Mouse (Mus musculus): ENCODE measurements around the gene Pacs1. TPM values are rescaled to one million over a fixed set of nuclear protein-coding genes. Genes with fewer than 3 reads are reported as not detected.

The Pacs1 gene
- polyA plus RNA-seq, 1 experiment = not detected

- no peak overlapping the region for H3K27ac ChIP-seq (ENCODE audit: insufficient read depth, low read depth, low read length)
- H3K4me1 ChIP-seq (ENCODE audit: control insufficient read depth, insufficient read depth, low read length) = no peaks in the 10 kb centered on the region
- WGBS = 79% methylated on average over 2 of the region's 2 CpGs
- no peak overlapping the region for H3K4me3 ChIP-seq (ENCODE audit: insufficient read depth, low read depth, low read length)
- no peak for TF ChIP-seq CTCF (IDR thresholded peaks at IDR 0.05; ENCODE audit: insufficient read depth, low read depth, low read length)
These were observed 85.5 kb downstream of the Pacs1 start for GRCm38 (mm10) chr19:5187439-5187838.

- H3K4me3 ChIP-seq (ENCODE audit: insufficient read depth, low read depth, low read length) = no peak overlapping the region
- TF ChIP-seq CTCF (IDR thresholded peaks at IDR 0.05; ENCODE audit: insufficient read depth, low read depth, low read length) (no peak), POLR2A (IDR thresholded peaks at IDR 0.05; ENCODE audit: insufficient read depth, low read depth, low read length) (no peak)
- WGBS = 22% methylated on average over 2 of the region's 2 CpGs
- H3K27ac ChIP-seq (ENCODE audit: insufficient read depth, low read depth, low read length) = no peak overlapping the region
- no peaks in the 10 kb centered on the region for H3K4me1 ChIP-seq (ENCODE audit: control insufficient read depth, insufficient read depth, low read length)
These were observed 91.0 kb downstream of the Pacs1 start for GRCm38 (mm10) chr19:5181926-5182325.

DNA sequence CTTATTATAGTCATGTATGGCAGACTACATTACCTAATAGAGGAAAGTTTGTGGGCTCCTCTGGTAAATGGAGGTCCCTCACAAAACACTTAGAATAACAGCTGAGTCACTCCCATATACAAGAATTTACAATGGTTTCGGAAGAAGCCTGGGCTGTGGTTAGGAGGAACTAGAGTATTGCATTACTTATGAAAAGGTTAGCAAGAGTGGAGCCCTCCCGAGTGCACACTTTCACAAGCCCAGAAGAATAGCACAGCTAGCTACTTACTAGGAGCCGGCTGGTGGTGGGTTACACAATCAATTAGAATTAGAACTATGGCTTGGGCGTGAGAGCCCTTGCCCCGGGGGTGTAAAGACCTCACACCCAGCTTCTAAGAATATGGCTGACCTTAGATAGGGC, 94.3 kb downstream of the Pacs1 start:
- WGBS = 68% methylated on average over 5 of the region's 5 CpGs
- no peak overlapping the region for H3K4me3 ChIP-seq (ENCODE audit: insufficient read depth, low read depth, low read length)
- H3K27ac ChIP-seq (ENCODE audit: insufficient read depth, low read depth, low read length) = no peak overlapping the region
- H3K4me1 ChIP-seq (ENCODE audit: control insufficient read depth, insufficient read depth, low read length) = no peaks in the 10 kb centered on the region
- TF ChIP-seq POLR2A (IDR thresholded peaks at IDR 0.05; ENCODE audit: insufficient read depth, low read depth, low read length) = no peak
- TF ChIP-seq CTCF (IDR thresholded peaks at IDR 0.05; ENCODE audit: insufficient read depth, low read depth, low read length) = no peak

DNA sequence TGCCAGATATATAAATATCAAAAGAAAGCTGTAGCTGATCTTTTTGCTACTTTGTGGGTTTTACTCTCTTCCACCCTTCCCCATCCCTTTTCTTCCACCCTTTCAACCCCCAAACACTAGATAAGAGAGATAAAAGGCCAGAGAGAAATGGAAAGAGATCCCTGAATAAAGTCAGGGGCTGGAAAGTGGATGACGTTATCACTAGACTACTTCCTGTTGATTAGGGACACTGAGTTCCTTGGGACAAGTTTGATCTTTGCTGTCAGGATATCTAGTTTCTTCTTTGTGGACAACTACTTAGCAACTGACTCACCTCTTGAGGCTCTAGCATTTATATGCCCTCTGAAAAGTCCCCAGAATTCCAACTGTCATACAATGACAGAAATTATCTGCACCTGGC, 102.5 kb downstream of the Pacs1 start:
- TF ChIP-seq POLR2A (IDR thresholded peaks at IDR 0.05; ENCODE audit: insufficient read depth, low read depth, low read length) (no peak), CTCF (IDR thresholded peaks at IDR 0.05; ENCODE audit: insufficient read depth, low read depth, low read length) (no peak)
- Histone ChIP-seq H3K4me3 (ENCODE audit: insufficient read depth, low read depth, low read length) (no peak overlapping the region), H3K27ac (ENCODE audit: insufficient read depth, low read depth, low read length) (no peak overlapping the region), H3K4me1 (ENCODE audit: control insufficient read depth, insufficient read depth, low read length) (no peaks in the 10 kb centered on the region)
- WGBS = 84% methylated on average over 1 of the region's 1 CpGs

DNA sequence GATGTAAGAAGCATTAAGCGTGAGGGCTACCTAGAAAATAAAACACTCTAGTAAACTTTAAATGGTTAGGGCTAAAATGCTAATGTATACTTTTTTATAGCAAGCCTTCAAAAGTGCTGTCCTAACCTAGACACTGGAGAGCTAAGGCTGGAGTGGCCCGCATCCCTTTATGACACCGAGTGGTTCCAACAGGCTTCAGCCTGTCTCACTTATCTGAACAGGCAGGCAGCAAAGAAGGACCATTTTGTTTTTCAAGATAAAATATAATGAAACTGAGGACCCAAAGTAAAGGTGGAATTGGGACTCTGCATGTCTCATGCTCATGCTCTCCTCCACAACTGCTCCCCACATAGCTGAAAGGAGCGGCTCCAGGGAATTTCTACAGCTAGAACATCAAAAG, 105.4 kb downstream of the Pacs1 start:
- no peak overlapping the region for H3K4me3 ChIP-seq (ENCODE audit: insufficient read depth, low read depth, low read length)
- H3K27ac ChIP-seq (ENCODE audit: insufficient read depth, low read depth, low read length) = no peak overlapping the region
- TF ChIP-seq POLR2A (IDR thresholded peaks at IDR 0.05; ENCODE audit: insufficient read depth, low read depth, low read length) = no peak
- TF ChIP-seq CTCF (IDR thresholded peaks at IDR 0.05; ENCODE audit: insufficient read depth, low read depth, low read length) = no peak
- 86% methylated on average over 4 of the region's 4 CpGs for WGBS
- H3K4me1 ChIP-seq (ENCODE audit: control insufficient read depth, insufficient read depth, low read length) = no peaks in the 10 kb centered on the region

GRCm38 (mm10) chr19:5164380-5164779, 108.5 kb downstream of the Pacs1 start:
- Histone ChIP-seq H3K4me3 (ENCODE audit: insufficient read depth, low read depth, low read length) (no peak overlapping the region), H3K4me1 (ENCODE audit: control insufficient read depth, insufficient read depth, low read length) (no peaks in the 10 kb centered on the region), H3K27ac (ENCODE audit: insufficient read depth, low read depth, low read length) (no peak overlapping the region)
- no peak for TF ChIP-seq CTCF (IDR thresholded peaks at IDR 0.05; ENCODE audit: insufficient read depth, low read depth, low read length)
- TF ChIP-seq POLR2A (IDR thresholded peaks at IDR 0.05; ENCODE audit: insufficient read depth, low read depth, low read length) = no peak
- WGBS = 75% methylated on average over 2 of the region's 2 CpGs

DNA sequence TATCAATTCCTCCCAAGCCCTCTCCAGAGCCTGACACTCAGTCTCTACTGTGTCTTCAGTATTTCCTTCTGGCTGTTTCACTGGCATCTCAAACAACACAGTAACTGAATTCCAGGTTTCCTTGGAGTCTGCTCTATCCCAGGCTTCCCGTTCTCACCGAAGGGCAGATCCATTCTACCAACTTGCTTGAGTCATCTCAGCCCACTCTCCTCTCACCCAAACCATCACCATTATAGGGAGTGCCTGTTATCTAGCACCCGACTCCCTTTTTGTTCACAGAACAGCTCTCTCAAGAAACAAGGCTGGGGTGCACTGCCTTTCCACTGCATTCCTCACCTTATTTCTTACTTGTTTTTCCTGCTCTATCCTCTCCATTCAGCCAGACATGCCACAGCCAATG, 111.0 kb downstream of the Pacs1 start:
- H3K4me1 ChIP-seq (ENCODE audit: control insufficient read depth, insufficient read depth, low read length) = no peaks in the 10 kb centered on the region
- WGBS = 59% methylated on average over 3 of the region's 3 CpGs
- no peak overlapping the region for H3K27ac ChIP-seq (ENCODE audit: insufficient read depth, low read depth, low read length)
- TF ChIP-seq CTCF (IDR thresholded peaks at IDR 0.05; ENCODE audit: insufficient read depth, low read depth, low read length) = no peak
- TF ChIP-seq POLR2A (IDR thresholded peaks at IDR 0.05; ENCODE audit: insufficient read depth, low read depth, low read length) = no peak
- H3K4me3 ChIP-seq (ENCODE audit: insufficient read depth, low read depth, low read length) = no peak overlapping the region

DNA sequence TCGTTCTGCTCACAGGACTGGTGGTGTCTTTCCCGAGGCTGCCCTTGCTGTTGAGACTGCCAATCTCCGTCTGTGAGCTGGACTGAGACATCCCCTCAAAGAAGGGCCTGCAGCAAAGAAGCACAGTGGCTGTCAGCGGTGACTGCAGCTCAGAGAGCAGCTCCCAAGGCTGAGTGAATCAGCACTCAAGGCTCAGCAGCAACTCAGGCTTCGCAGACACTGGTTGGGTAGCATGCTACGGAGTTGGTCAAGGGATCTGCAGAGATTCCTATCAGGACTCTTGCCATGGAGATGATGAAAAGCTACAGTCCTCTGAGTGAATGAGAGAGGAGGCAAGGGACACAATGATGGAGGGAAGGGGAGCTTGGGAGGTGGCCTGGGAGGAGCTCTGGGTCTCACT, 120.7 kb downstream of the Pacs1 start:
- 0 out of 2 replicates have a peak, but pooled peaks cover 3% of the 10 kb centered on the region for H3K4me1 ChIP-seq (ENCODE audit: control insufficient read depth, insufficient read depth, low read length)
- TF ChIP-seq CTCF (IDR thresholded peaks at IDR 0.05; ENCODE audit: insufficient read depth, low read depth, low read length) (no peak), POLR2A (IDR thresholded peaks at IDR 0.05; ENCODE audit: insufficient read depth, low read depth, low read length) (no peak)
- H3K4me3 ChIP-seq (ENCODE audit: insufficient read depth, low read depth, low read length) = no peak overlapping the region
- no peak overlapping the region for H3K27ac ChIP-seq (ENCODE audit: insufficient read depth, low read depth, low read length)
- 95% methylated on average over 6 of the region's 6 CpGs for WGBS

DNA sequence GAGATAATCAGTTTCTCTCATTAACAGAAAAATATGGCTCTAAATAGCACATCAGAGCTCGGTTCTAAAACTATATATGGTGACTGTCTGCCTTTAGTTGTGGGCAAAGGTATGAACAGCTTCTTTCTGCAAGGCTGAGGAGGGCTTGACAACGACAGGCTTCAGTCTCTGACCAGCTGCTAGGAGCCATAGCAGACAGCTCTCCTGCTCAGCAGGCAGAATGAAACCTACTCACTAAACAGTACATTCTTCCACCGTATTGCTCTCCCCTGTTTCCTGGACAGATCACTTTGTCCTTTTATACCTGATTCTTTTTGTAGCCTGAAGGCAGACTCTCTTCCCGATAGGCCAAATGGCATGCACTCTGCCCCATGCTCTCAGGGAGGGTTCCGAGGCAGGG, 121.2 kb downstream of the Pacs1 start:
- TF ChIP-seq CTCF (IDR thresholded peaks at IDR 0.05; ENCODE audit: insufficient read depth, low read depth, low read length) (no peak), POLR2A (IDR thresholded peaks at IDR 0.05; ENCODE audit: insufficient read depth, low read depth, low read length) (no peak)
- no peak overlapping the region for H3K4me3 ChIP-seq (ENCODE audit: insufficient read depth, low read depth, low read length)
- 82% methylated on average over 5 of the region's 5 CpGs for WGBS
- H3K27ac ChIP-seq (ENCODE audit: insufficient read depth, low read depth, low read length) = no peak overlapping the region
- 0 out of 2 replicates have a peak, but pooled peaks cover 3% of the 10 kb centered on the region for H3K4me1 ChIP-seq (ENCODE audit: control insufficient read depth, insufficient read depth, low read length)

DNA sequence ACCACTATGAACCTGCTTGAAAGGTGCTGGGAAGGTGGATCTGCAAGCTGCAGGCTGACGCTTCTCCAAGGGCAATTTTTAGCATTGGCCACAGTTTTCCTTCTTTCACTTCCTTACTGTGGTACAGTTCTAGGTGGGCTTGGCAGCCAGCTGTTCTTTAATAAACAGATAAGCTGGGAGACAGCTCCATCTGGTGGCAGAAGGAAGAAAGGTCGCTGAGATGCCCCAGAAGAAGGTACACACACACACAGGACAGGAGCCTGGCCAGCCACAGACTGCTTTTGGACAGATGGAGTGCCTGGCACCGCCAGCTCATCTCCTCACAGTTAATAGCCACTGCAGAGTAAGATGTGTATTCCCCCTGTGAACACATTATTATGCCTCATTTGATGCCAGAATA, 121.6 kb downstream of the Pacs1 start:
- 30% methylated on average over 3 of the region's 3 CpGs for WGBS
- no peak overlapping the region for H3K27ac ChIP-seq (ENCODE audit: insufficient read depth, low read depth, low read length)
- TF ChIP-seq CTCF (IDR thresholded peaks at IDR 0.05; ENCODE audit: insufficient read depth, low read depth, low read length) = peak; percentile 30; the same call in 1 of the 2 replicates
- no peak for TF ChIP-seq POLR2A (IDR thresholded peaks at IDR 0.05; ENCODE audit: insufficient read depth, low read depth, low read length)
- no peak overlapping the region for H3K4me3 ChIP-seq (ENCODE audit: insufficient read depth, low read depth, low read length)
- 0 out of 2 replicates have a peak, but pooled peaks cover 3% of the 10 kb centered on the region for H3K4me1 ChIP-seq (ENCODE audit: control insufficient read depth, insufficient read depth, low read length)
